Mouse (Mus musculus): ENCODE results near the gene Ccnjl.

- TF ChIP-seq CTCF (IDR thresholded peaks at IDR 0.05; ENCODE audit: extremely low read depth, insufficient read depth, insufficient read length, insufficient replicate concordance) (peak; percentile 12; the same call in 1 of the 2 replicates), POLR2A (IDR thresholded peaks at IDR 0.05; ENCODE audit: low read depth, low read length) (no peak)
Observed at GRCm38 (mm10) chr11:43516344-43517021, 12.1 kb upstream of the Ccnjl start.

All from spleen, adult 2 months (tissue).